In the genomic region with DNA sequence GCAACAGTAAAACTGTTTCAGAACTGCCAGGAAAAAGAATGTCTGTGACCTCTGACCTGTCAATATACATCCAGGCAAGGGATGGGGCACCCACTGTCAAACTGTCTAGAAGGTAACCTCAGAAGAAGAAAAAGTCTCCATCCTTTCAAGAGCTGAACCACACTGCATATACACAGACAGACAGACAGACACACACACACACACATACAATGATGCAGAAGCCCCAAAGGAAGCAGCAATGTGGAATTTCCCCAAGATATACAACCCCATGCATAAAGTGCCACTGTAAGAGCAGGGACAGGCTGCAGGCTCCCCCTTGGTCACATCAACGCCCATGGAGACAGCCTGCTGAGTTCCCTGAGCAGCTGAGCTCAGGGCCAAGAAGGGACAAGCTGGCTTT, we compare ENCODE assay signal across 15 mouse cellular contexts. TPM values are rescaled to one million over a fixed set of nuclear protein-coding genes. Genes with fewer than 3 reads are reported as not detected.
DNase-seq lines count a peak whose midpoint lies in the region; ATAC-seq and TF ChIP-seq lines count a peak whose summit lies in the region.
"Had no signal": no experiment of that assay in that cellular context is flagged by ENCODE, and none has a peak within 500 bp of the region (broad histone marks: within the 10 kb centered on the region; RNA-seq: fewer than 3 reads in every experiment).

No protein-coding gene starts in this region.

- no peak for DNase-seq in hindbrain, embryonic 11.5 days (ENCODE audit: low spot score)
- DNase-seq in spleen, adult 2 months (ENCODE audit: low read depth in 1 of 2, low spot score in 2 of 2): no peak
- DNase-seq in spleen, adult 12 weeks (ENCODE audit: low spot score): no peak
- no peak for DNase-seq in forebrain, embryonic 14.5 days (ENCODE audit: low spot score)
- no peak for DNase-seq in gastrocnemius, postnatal 4 days (ENCODE audit: low spot score in 2 of 2)
- DNase-seq in gastrocnemius, adult 18-20 months (ENCODE audit: low spot score): no peak
- DNase-seq: adrenal gland, postnatal 36 days; heart, postnatal 14 days; thymus, postnatal 25 days had no signal

- no peak overlapping the region for H3K4me2 ChIP-seq in hindbrain, embryonic 11.5 days (replicated peaks; ENCODE audit: low read depth, low read length)
- no peak overlapping the region for H3K4me2 ChIP-seq in hindbrain, embryonic 16.5 days (ENCODE audit: low read length)
- no peak overlapping the region for H3K4me2 ChIP-seq in forebrain, embryonic 14.5 days (ENCODE audit: low read length)
- H3K4me2 ChIP-seq: liver, embryonic 12.5 days had no signal

- no peaks in the 10 kb centered on the region for H3K27me3 ChIP-seq in hindbrain, embryonic 11.5 days (ENCODE audit: control insufficient read depth, insufficient read depth, low read length)
- no peaks in the 10 kb centered on the region for H3K27me3 ChIP-seq in hindbrain, embryonic 16.5 days (replicated peaks; ENCODE audit: control insufficient read depth, insufficient read depth, low read length)
- H3K27me3 ChIP-seq in spleen, adult 2 months (ENCODE audit: control insufficient read depth, insufficient read depth, low read length): no peaks in the 10 kb centered on the region
- no peaks in the 10 kb centered on the region for H3K27me3 ChIP-seq in forebrain, embryonic 14.5 days (replicated peaks; ENCODE audit: control insufficient read depth, insufficient read depth, low read length)
- H3K27me3 ChIP-seq: liver, embryonic 12.5 days had no signal

- WGBS in hindbrain, embryonic 11.5 days: 20% methylated on average over 1 of the region's 1 CpGs
- 24% methylated on average over 1 of the region's 1 CpGs for whole genome bisulfite sequencing in hindbrain, embryonic 16.5 days
- WGBS in spleen, adult 2 months: 49% methylated on average over 1 of the region's 1 CpGs
- WGBS in forebrain, embryonic 14.5 days: 19% methylated on average over 1 of the region's 1 CpGs

- H3K36me3 ChIP-seq in hindbrain, embryonic 11.5 days (ENCODE audit: control insufficient read depth, insufficient read depth, low read length): no peaks in the 10 kb centered on the region
- H3K36me3 ChIP-seq in hindbrain, embryonic 16.5 days (ENCODE audit: control insufficient read depth, insufficient read depth, low read length): no peaks in the 10 kb centered on the region
- H3K36me3 ChIP-seq in spleen, adult 2 months (ENCODE audit: control insufficient read depth, insufficient read depth, low read length): no peaks in the 10 kb centered on the region
- H3K36me3 ChIP-seq in forebrain, embryonic 14.5 days (ENCODE audit: control insufficient read depth, insufficient read depth, low read length): no peaks in the 10 kb centered on the region
- H3K36me3 ChIP-seq: liver, embryonic 12.5 days had no signal

- ATAC-seq in hindbrain, embryonic 11.5 days (ENCODE audit: low FRiP score): no peak
- ATAC-seq in hindbrain, embryonic 16.5 days: no peak
- ATAC-seq in forebrain, embryonic 14.5 days: no peak

- H3K9me3 ChIP-seq in hindbrain, embryonic 11.5 days (ENCODE audit: control insufficient read depth, low read length): no peaks in the 10 kb centered on the region
- no peaks in the 10 kb centered on the region for H3K9me3 ChIP-seq in hindbrain, embryonic 16.5 days (ENCODE audit: control insufficient read depth, low read length)
- no peaks in the 10 kb centered on the region for H3K9me3 ChIP-seq in forebrain, embryonic 14.5 days (replicated peaks; ENCODE audit: control insufficient read depth, low read length)
- H3K9me3 ChIP-seq: liver, embryonic 12.5 days had no signal

- no peak overlapping the region for H3K4me3 ChIP-seq in hindbrain, embryonic 11.5 days (ENCODE audit: low read depth, low read length)
- H3K4me3 ChIP-seq in hindbrain, embryonic 16.5 days (ENCODE audit: low read length): no peak overlapping the region
- no peak overlapping the region for H3K4me3 ChIP-seq in spleen, adult 2 months (ENCODE audit: extremely low read depth, insufficient read depth, insufficient read length)
- H3K4me3 ChIP-seq in forebrain, embryonic 14.5 days (ENCODE audit: low read depth, low read length): no peak overlapping the region
- H3K4me3 ChIP-seq: left cerebral cortex, adult 2 months; liver, embryonic 12.5 days had no signal

- TF ChIP-seq CTCF in spleen, adult 2 months (IDR thresholded peaks at IDR 0.05; ENCODE audit: extremely low read depth, insufficient read depth, insufficient read length, insufficient replicate concordance): no peak

- peak overlapping the region; percentile 77 for H3K27ac ChIP-seq in hindbrain, embryonic 11.5 days (ENCODE audit: low read depth, low read length)
- H3K27ac ChIP-seq in hindbrain, embryonic 16.5 days (ENCODE audit: low read depth, low read length): no peak overlapping the region
- 0 out of 2 replicates have a peak overlapping the region, but pooled peaks have one; percentile 10 for H3K27ac ChIP-seq in spleen, adult 2 months (ENCODE audit: insufficient read depth, low read length)
- peak overlapping the region; percentile 78; the same call in 1 of the 2 replicates for H3K27ac ChIP-seq in forebrain, embryonic 14.5 days (ENCODE audit: low read depth, low read length)
- H3K27ac ChIP-seq: kidney, postnatal 0 days; left cerebral cortex, adult 2 months; liver, embryonic 12.5 days had no signal

- TF ChIP-seq POLR2A in spleen, adult 2 months (IDR thresholded peaks at IDR 0.05; ENCODE audit: low read depth, low read length): no peak

- peaks cover 23% of the 10 kb centered on the region for H3K4me1 ChIP-seq in hindbrain, embryonic 11.5 days (replicated peaks; ENCODE audit: control insufficient read depth, insufficient read depth, low read length)
- H3K4me1 ChIP-seq in hindbrain, embryonic 16.5 days (ENCODE audit: control insufficient read depth, insufficient read depth, low read depth, low read length): peaks cover 48% of the 10 kb centered on the region
- peaks cover 55% of the 10 kb centered on the region; the same call in 1 of the 2 replicates for H3K4me1 ChIP-seq in spleen, adult 2 months (ENCODE audit: control insufficient read depth, insufficient read depth, insufficient read length)
- peaks cover 50% of the 10 kb centered on the region for H3K4me1 ChIP-seq in forebrain, embryonic 14.5 days (ENCODE audit: control insufficient read depth, insufficient read depth, low read length)

- 0 out of 2 replicates have a peak overlapping the region, but pooled peaks have one; percentile 23 for H3K9ac ChIP-seq in hindbrain, embryonic 11.5 days (ENCODE audit: low read depth, low read length)
- H3K9ac ChIP-seq in hindbrain, embryonic 16.5 days (ENCODE audit: low read depth, low read length): no peak overlapping the region
- no peak overlapping the region for H3K9ac ChIP-seq in forebrain, embryonic 14.5 days (ENCODE audit: low read length)
- H3K9ac ChIP-seq: liver, embryonic 12.5 days had no signal

RNA-seq across cellular contexts. Expression of a gene that starts 5.6 kb away (rescaled TPM):
- polyA plus RNA-seq in hindbrain, embryonic 11.5 days (2014; fragmentation: Nextera tagmentation; extraction: Ambion mirVana): 14.1 and 16.8 TPM in 2 replicates
- 41.2 and 42.5 TPM in 2 replicates for polyA plus RNA-seq in hindbrain, embryonic 16.5 days (2015; fragmentation: Nextera tagmentation; extraction: Ambion mirVana)
- 21.1 and 22.2 TPM in 2 replicates for polyA plus RNA-seq in spleen, adult 2 months (2012; rRNA removed)
- polyA plus RNA-seq in forebrain, embryonic 14.5 days (2014; fragmentation: Nextera tagmentation; extraction: Ambion mirVana): 47.1 and 57.5 TPM in 2 replicates
- total RNA-seq in gastrocnemius, postnatal 4 days (2021): 10 to 100 TPM; 10.0 to 10.1 TPM
- 1 to 10 TPM; 6.5 to 7.4 TPM for total RNA-seq in gastrocnemius, adult 18-20 months (2021)

RNA-seq across cellular contexts. Expression of a gene that starts 44.3 kb away (rescaled TPM):
- polyA plus RNA-seq in hindbrain, embryonic 11.5 days (2014; fragmentation: Nextera tagmentation; extraction: Ambion mirVana): 35.7 and 42.9 TPM in 2 replicates
- 72.4 and 81.3 TPM in 2 replicates for polyA plus RNA-seq in hindbrain, embryonic 16.5 days (2015; fragmentation: Nextera tagmentation; extraction: Ambion mirVana)
- polyA plus RNA-seq in spleen, adult 2 months (2012; rRNA removed): 0.32 and 0.40 TPM in 2 replicates
- polyA plus RNA-seq in forebrain, embryonic 14.5 days (2014; fragmentation: Nextera tagmentation; extraction: Ambion mirVana): 47.0 and 59.8 TPM in 2 replicates
- 1 to 10 TPM; 7.6 to 7.8 TPM for total RNA-seq in gastrocnemius, postnatal 4 days (2021)
- 1 to 10 TPM; 4.2 to 4.5 TPM for total RNA-seq in gastrocnemius, adult 18-20 months (2021)

RNA-seq across cellular contexts. Expression of a gene that starts 44.4 kb away (rescaled TPM):
- polyA plus RNA-seq in hindbrain, embryonic 11.5 days (2014; fragmentation: Nextera tagmentation; extraction: Ambion mirVana): 10.8 and 11.3 TPM in 2 replicates
- polyA plus RNA-seq in hindbrain, embryonic 16.5 days (2015; fragmentation: Nextera tagmentation; extraction: Ambion mirVana): 9.9 and 11.8 TPM in 2 replicates
- 1.8 and 2.6 TPM in 2 replicates for polyA plus RNA-seq in spleen, adult 2 months (2012; rRNA removed)
- 12.3 and 14.2 TPM in 2 replicates for polyA plus RNA-seq in forebrain, embryonic 14.5 days (2014; fragmentation: Nextera tagmentation; extraction: Ambion mirVana)
- total RNA-seq in gastrocnemius, postnatal 4 days (2021): 1 to 10 TPM; 2.8 to 3.6 TPM
- total RNA-seq in gastrocnemius, adult 18-20 months (2021): 1 to 10 TPM; 1.9 to 5.1 TPM

RNA-seq across cellular contexts. Expression of a gene that starts 58.4 kb away (rescaled TPM):
- not detected in 2 replicates for polyA plus RNA-seq in hindbrain, embryonic 11.5 days (2014; fragmentation: Nextera tagmentation; extraction: Ambion mirVana)
- not detected in 2 replicates for polyA plus RNA-seq in hindbrain, embryonic 16.5 days (2015; fragmentation: Nextera tagmentation; extraction: Ambion mirVana)
- polyA plus RNA-seq in spleen, adult 2 months (2012; rRNA removed): not detected in 2 replicates
- not detected in 2 replicates for polyA plus RNA-seq in forebrain, embryonic 14.5 days (2014; fragmentation: Nextera tagmentation; extraction: Ambion mirVana)
- total RNA-seq in gastrocnemius, postnatal 4 days (2021): not detected
- total RNA-seq in gastrocnemius, adult 18-20 months (2021): not detected
- total RNA-seq: adrenal gland, postnatal 36 days; heart, postnatal 14 days; left cerebral cortex, adult 2 months had no signal
- polyA plus RNA-seq: gonadal fat pad, adult 2 months; kidney, postnatal 0 days; neural tube, embryonic 11.5 days had no signal

RNA-seq across cellular contexts. Expression of a gene that starts 58.4 kb away (rescaled TPM):
- polyA plus RNA-seq in hindbrain, embryonic 11.5 days (2014; fragmentation: Nextera tagmentation; extraction: Ambion mirVana): 47.2 and 56.2 TPM in 2 replicates
- 38.7 and 45.2 TPM in 2 replicates for polyA plus RNA-seq in hindbrain, embryonic 16.5 days (2015; fragmentation: Nextera tagmentation; extraction: Ambion mirVana)
- 11.3 and 13.7 TPM in 2 replicates for polyA plus RNA-seq in spleen, adult 2 months (2012; rRNA removed)
- polyA plus RNA-seq in forebrain, embryonic 14.5 days (2014; fragmentation: Nextera tagmentation; extraction: Ambion mirVana): 30.6 and 36.6 TPM in 2 replicates
- total RNA-seq in gastrocnemius, postnatal 4 days (2021): 10 to 100 TPM in 1 of 2 experiments, 1 to 10 TPM in 1; 9.5 to 10.9 TPM
- total RNA-seq in gastrocnemius, adult 18-20 months (2021): 1 to 10 TPM; 8.2 to 9.7 TPM

Comparison
In these comparisons a context has a peak if more than half of its experiments do, and no peak if none do; other contexts are left out.
1. RNA of a gene that starts 44.3 kb away (polyA plus RNA-seq): 72.4 to 81.3 TPM in hindbrain, embryonic 16.5 days, 47.0 to 59.8 TPM in forebrain, embryonic 14.5 days and 35.7 to 42.9 TPM in hindbrain, embryonic 11.5 days; 0.32 to 0.40 TPM in spleen, adult 2 months; every median in the first group is over 10 times any median in the second.